Mouse (Mus musculus) kidney, adult 18-20 months (tissue): Measurements from ENCODE around the gene Mrpl12.

Experiments
- DNase-seq: peaks from one replicate; pipeline ENCODE4 v3.0.0; 2021

Gene Mrpl12

GRCm38 (mm10) chr11:120484265-120484981 lies at the start of gene Mrpl12:
Mrpl12 (plus strand) TSS chr11:120484613.
- DNase-seq: peak; percentile 91

- DNase-seq: peak; percentile 90
Observed at GRCm38 (mm10) chr11:120437152-120437856, 47.1 kb upstream of the Mrpl12 start, which contains the start of gene Nploc4. Nploc4 (minus strand) TSS chr11:120437708.

GRCm38 (mm10) chr11:120437857-120438385 lies 46.5 kb upstream of the Mrpl12 start:
- DNase-seq: no peak

- no peak for DNase-seq
Observed at GRCm38 (mm10) chr11:120442344-120442743, 42.1 kb upstream of the Mrpl12 start, which contains the start of gene Tspan10. Tspan10 (plus strand) TSS chr11:120442644.

- DNase-seq: no peak
Observed at GRCm38 (mm10) chr11:120442765-120443280, 41.6 kb upstream of the Mrpl12 start.

- no peak for DNase-seq
Observed at GRCm38 (mm10) chr11:120444106-120444505, 40.3 kb upstream of the Mrpl12 start.

- DNase-seq: no peak
Observed at GRCm38 (mm10) chr11:120445475-120445874, 38.9 kb upstream of the Mrpl12 start.

GRCm38 (mm10) chr11:120447179-120447578 lies 37.2 kb upstream of the Mrpl12 start:
- DNase-seq: no peak

GRCm38 (mm10) chr11:120452246-120452645 lies 32.2 kb upstream of the Mrpl12 start:
- DNase-seq: no peak

GRCm38 (mm10) chr11:120453306-120453705 lies 31.1 kb upstream of the Mrpl12 start, which contains the start of gene Pde6g:
Pde6g (minus strand) TSS chr11:120453500.
- no peak for DNase-seq

GRCm38 (mm10) chr11:120454965-120455364 lies 29.4 kb upstream of the Mrpl12 start:
- no peak for DNase-seq

- DNase-seq: no peak
Observed at GRCm38 (mm10) chr11:120455413-120455812, 29.0 kb upstream of the Mrpl12 start.

- no peak for DNase-seq
Observed at GRCm38 (mm10) chr11:120457370-120457769, 27.0 kb upstream of the Mrpl12 start.

GRCm38 (mm10) chr11:120457772-120458751 lies 26.4 kb upstream of the Mrpl12 start, which contains the start of the genes Oxld1 and Ccdc137:
Oxld1 (minus strand) TSS chr11:120458068.
Ccdc137 (plus strand) TSS chr11:120458115.
- DNase-seq: peak; percentile 84

- no peak for DNase-seq
Observed at GRCm38 (mm10) chr11:120458847-120459597, 25.4 kb upstream of the Mrpl12 start.

- DNase-seq: no peak
Observed at GRCm38 (mm10) chr11:120463536-120463935, 20.9 kb upstream of the Mrpl12 start.

GRCm38 (mm10) chr11:120464365-120464764 lies 20.0 kb upstream of the Mrpl12 start:
- no peak for DNase-seq

- DNase-seq: no peak
Observed at GRCm38 (mm10) chr11:120465521-120465920, 18.9 kb upstream of the Mrpl12 start.

GRCm38 (mm10) chr11:120467051-120467735 lies 17.2 kb upstream of the Mrpl12 start, which contains the start of gene Arl16:
Arl16 (minus strand) TSS chr11:120467607.
- DNase-seq: peak; percentile 92

GRCm38 (mm10) chr11:120467736-120468092 lies 16.7 kb upstream of the Mrpl12 start:
- DNase-seq: no peak

GRCm38 (mm10) chr11:120472052-120472451 lies 12.4 kb upstream of the Mrpl12 start:
- DNase-seq: peak; percentile 64
